Mouse (Mus musculus): Measurements from ENCODE around the gene Stambpl1. TPM values are rescaled to one million over a fixed set of nuclear protein-coding genes. Genes with fewer than 3 reads are reported as not detected.

Stambpl1 gene
- polyA plus RNA-seq, 1 experiment from 2014 or later: 3.6 TPM

- 89% methylated on average over 8 of the region's 8 CpGs for WGBS
- Histone ChIP-seq H3K27me3 (ENCODE audit: control insufficient read depth, insufficient read depth, low read length) (no peaks in the 10 kb centered on the region), H3K27ac (ENCODE audit: low read depth, low read length) (no peak overlapping the region), H3K4me2 (replicated peaks; ENCODE audit: low read depth, low read length) (no peak overlapping the region), H3K9me3 (ENCODE audit: control insufficient read depth, low read length) (no peaks in the 10 kb centered on the region), H3K36me3 (ENCODE audit: control insufficient read depth, insufficient read depth, low read length) (no peaks in the 10 kb centered on the region), H3K4me1 (replicated peaks; ENCODE audit: control insufficient read depth, insufficient read depth, low read length) (no peaks in the 10 kb centered on the region), H3K4me3 (ENCODE audit: low read depth, low read length) (no peak overlapping the region), H3K9ac (ENCODE audit: low read depth, low read length) (no peak overlapping the region)
- DNase-seq (ENCODE audit: low spot score) (no peak), ATAC-seq (ENCODE audit: low FRiP score) (no peak)
Measured at GRCm38 (mm10) chr19:34206760-34207440, 14.9 kb downstream of the Stambpl1 start.

DNA sequence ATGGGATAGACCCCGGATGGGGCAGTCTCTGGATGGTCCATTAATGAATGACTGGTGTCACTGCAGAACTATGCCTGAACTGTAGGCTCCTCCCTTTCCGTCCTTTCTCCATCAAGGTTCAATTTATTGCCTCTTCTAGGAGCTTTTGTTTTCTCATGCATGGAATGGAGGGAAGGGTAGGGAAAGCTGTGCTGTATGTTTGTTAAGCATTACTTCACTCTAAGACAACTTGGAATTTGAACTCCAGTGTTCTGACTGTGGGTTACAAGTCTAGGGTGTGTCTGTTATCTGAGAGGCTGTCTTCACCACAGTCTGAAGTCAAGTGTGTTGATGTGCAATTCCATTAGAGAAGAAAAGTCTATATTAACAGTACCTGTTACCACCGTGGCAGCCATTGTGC is 17.0 kb downstream of the Stambpl1 start:
- DNase-seq (ENCODE audit: low spot score) (no peak), ATAC-seq (ENCODE audit: low FRiP score) (no peak)
- H3K4me2 ChIP-seq (replicated peaks; ENCODE audit: low read depth, low read length): no peak overlapping the region
- no peaks in the 10 kb centered on the region for H3K4me1 ChIP-seq (replicated peaks; ENCODE audit: control insufficient read depth, insufficient read depth, low read length)
- 88% methylated on average over 3 of the region's 3 CpGs for WGBS
- H3K27me3 ChIP-seq (ENCODE audit: control insufficient read depth, insufficient read depth, low read length): no peaks in the 10 kb centered on the region
- no peak overlapping the region for H3K4me3 ChIP-seq (ENCODE audit: low read depth, low read length)
- H3K36me3 ChIP-seq (ENCODE audit: control insufficient read depth, insufficient read depth, low read length): no peaks in the 10 kb centered on the region
- no peak overlapping the region for H3K27ac ChIP-seq (ENCODE audit: low read depth, low read length)
- no peaks in the 10 kb centered on the region for H3K9me3 ChIP-seq (ENCODE audit: control insufficient read depth, low read length)
- H3K9ac ChIP-seq (ENCODE audit: low read depth, low read length): no peak overlapping the region

- WGBS: 77% methylated on average over 8 of the region's 8 CpGs
- Histone ChIP-seq H3K4me2 (replicated peaks; ENCODE audit: low read depth, low read length) (no peak overlapping the region), H3K4me3 (ENCODE audit: low read depth, low read length) (no peak overlapping the region), H3K4me1 (replicated peaks; ENCODE audit: control insufficient read depth, insufficient read depth, low read length) (no peaks in the 10 kb centered on the region), H3K36me3 (ENCODE audit: control insufficient read depth, insufficient read depth, low read length) (no peaks in the 10 kb centered on the region), H3K27ac (ENCODE audit: low read depth, low read length) (no peak overlapping the region), H3K9ac (ENCODE audit: low read depth, low read length) (no peak overlapping the region), H3K9me3 (ENCODE audit: control insufficient read depth, low read length) (no peaks in the 10 kb centered on the region), H3K27me3 (ENCODE audit: control insufficient read depth, insufficient read depth, low read length) (no peaks in the 10 kb centered on the region)
- DNase-seq (ENCODE audit: low spot score) (no peak), ATAC-seq (ENCODE audit: low FRiP score) (no peak)
Measured at GRCm38 (mm10) chr19:34209930-34210581, 18.0 kb downstream of the Stambpl1 start.

- H3K4me1 ChIP-seq (replicated peaks; ENCODE audit: control insufficient read depth, insufficient read depth, low read length): no peaks in the 10 kb centered on the region
- ATAC-seq (ENCODE audit: low FRiP score) (no peak), DNase-seq (ENCODE audit: low spot score) (no peak)
- H3K27me3 ChIP-seq (ENCODE audit: control insufficient read depth, insufficient read depth, low read length): no peaks in the 10 kb centered on the region
- H3K9me3 ChIP-seq (ENCODE audit: control insufficient read depth, low read length): no peaks in the 10 kb centered on the region
- no peaks in the 10 kb centered on the region for H3K36me3 ChIP-seq (ENCODE audit: control insufficient read depth, insufficient read depth, low read length)
- H3K4me3 ChIP-seq (ENCODE audit: low read depth, low read length): no peak overlapping the region
- H3K27ac ChIP-seq (ENCODE audit: low read depth, low read length): no peak overlapping the region
- H3K4me2 ChIP-seq (replicated peaks; ENCODE audit: low read depth, low read length): no peak overlapping the region
- 63% methylated on average over 2 of the region's 2 CpGs for WGBS
- no peak overlapping the region for H3K9ac ChIP-seq (ENCODE audit: low read depth, low read length)
Measured at GRCm38 (mm10) chr19:34210841-34211240, 18.8 kb downstream of the Stambpl1 start.

DNA sequence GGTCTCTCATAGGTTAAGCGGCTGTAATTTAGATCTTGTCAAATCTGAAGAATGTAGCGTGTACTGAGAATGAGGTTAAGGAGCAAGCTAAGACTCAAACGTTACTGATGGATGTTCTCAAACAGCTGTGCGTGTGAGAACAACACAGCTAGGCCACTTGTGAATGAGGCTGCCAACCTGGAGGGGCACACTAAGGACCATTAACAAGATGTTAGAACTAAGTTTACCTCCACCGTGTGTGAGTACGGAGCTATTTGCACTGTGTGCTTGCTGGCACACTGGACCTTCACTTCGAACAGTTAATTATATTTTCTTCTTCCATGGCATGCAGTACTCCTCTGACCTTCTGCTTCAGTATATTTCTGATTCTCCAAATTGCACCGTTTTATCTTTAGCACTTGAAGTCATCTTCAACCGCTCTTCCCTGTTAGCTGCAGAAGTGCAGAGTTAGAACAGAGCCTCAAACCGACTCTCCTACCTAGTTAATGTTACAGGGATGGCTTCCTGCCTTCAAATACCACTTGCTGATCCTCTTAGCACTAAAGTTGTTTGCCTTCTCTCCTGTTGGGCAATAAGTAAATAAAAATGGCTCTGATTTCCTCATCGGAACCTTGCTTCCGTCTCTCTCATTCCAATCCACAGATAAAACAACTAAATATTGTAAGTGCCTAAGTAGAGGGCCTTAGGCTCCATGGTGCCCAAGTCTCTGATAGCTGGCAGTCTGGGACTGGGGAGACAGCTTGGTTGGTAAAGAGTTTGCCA is 20.6 kb downstream of the Stambpl1 start:
- ATAC-seq (ENCODE audit: low FRiP score) (no peak), DNase-seq (ENCODE audit: low spot score) (no peak)
- H3K4me1 ChIP-seq (replicated peaks; ENCODE audit: control insufficient read depth, insufficient read depth, low read length): no peaks in the 10 kb centered on the region
- H3K27ac ChIP-seq (ENCODE audit: low read depth, low read length): no peak overlapping the region
- no peaks in the 10 kb centered on the region for H3K36me3 ChIP-seq (ENCODE audit: control insufficient read depth, insufficient read depth, low read length)
- no peaks in the 10 kb centered on the region for H3K27me3 ChIP-seq (ENCODE audit: control insufficient read depth, insufficient read depth, low read length)
- H3K9me3 ChIP-seq (ENCODE audit: control insufficient read depth, low read length): no peaks in the 10 kb centered on the region
- no peak overlapping the region for H3K4me3 ChIP-seq (ENCODE audit: low read depth, low read length)
- H3K4me2 ChIP-seq (replicated peaks; ENCODE audit: low read depth, low read length): no peak overlapping the region
- 90% methylated on average over 12 of the region's 12 CpGs for WGBS
- no peak overlapping the region for H3K9ac ChIP-seq (ENCODE audit: low read depth, low read length)

DNA sequence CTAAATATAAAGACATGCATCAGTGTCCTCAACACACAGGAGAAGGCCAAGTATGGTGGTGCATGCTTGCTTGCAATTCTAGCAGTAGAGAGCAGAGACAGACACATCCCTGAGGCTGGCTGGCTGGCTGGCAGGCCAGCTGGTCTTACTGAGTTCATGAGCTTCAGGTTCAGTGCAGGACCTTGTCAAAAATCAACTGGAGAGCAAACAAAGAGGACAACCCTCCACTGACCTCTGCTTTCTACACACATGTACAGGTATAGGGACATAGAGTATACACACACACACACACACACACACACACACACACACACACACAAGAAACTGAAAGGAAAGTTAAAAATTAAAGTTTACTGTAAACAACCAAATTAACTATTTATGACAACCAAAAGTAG is 21.2 kb downstream of the Stambpl1 start:
- DNase-seq (ENCODE audit: low spot score): no peak
- H3K4me2 ChIP-seq (replicated peaks; ENCODE audit: low read depth, low read length): no peak overlapping the region
- H3K4me1 ChIP-seq (replicated peaks; ENCODE audit: control insufficient read depth, insufficient read depth, low read length): no peaks in the 10 kb centered on the region
- ATAC-seq (ENCODE audit: low FRiP score): no peak
- H3K27ac ChIP-seq (ENCODE audit: low read depth, low read length): no peak overlapping the region
- no peak overlapping the region for H3K9ac ChIP-seq (ENCODE audit: low read depth, low read length)
- H3K9me3 ChIP-seq (ENCODE audit: control insufficient read depth, low read length): no peaks in the 10 kb centered on the region
- H3K27me3 ChIP-seq (ENCODE audit: control insufficient read depth, insufficient read depth, low read length): no peaks in the 10 kb centered on the region
- no peak overlapping the region for H3K4me3 ChIP-seq (ENCODE audit: low read depth, low read length)
- H3K36me3 ChIP-seq (ENCODE audit: control insufficient read depth, insufficient read depth, low read length): no peaks in the 10 kb centered on the region

GRCm38 (mm10) chr19:34214136-34214535 is 22.1 kb downstream of the Stambpl1 start:
- Histone ChIP-seq H3K9ac (ENCODE audit: low read depth, low read length) (no peak overlapping the region), H3K27ac (ENCODE audit: low read depth, low read length) (no peak overlapping the region), H3K4me1 (replicated peaks; ENCODE audit: control insufficient read depth, insufficient read depth, low read length) (no peaks in the 10 kb centered on the region), H3K4me3 (ENCODE audit: low read depth, low read length) (no peak overlapping the region), H3K27me3 (ENCODE audit: control insufficient read depth, insufficient read depth, low read length) (no peaks in the 10 kb centered on the region), H3K9me3 (ENCODE audit: control insufficient read depth, low read length) (no peaks in the 10 kb centered on the region), H3K36me3 (ENCODE audit: control insufficient read depth, insufficient read depth, low read length) (no peaks in the 10 kb centered on the region), H3K4me2 (replicated peaks; ENCODE audit: low read depth, low read length) (no peak overlapping the region)
- DNase-seq (ENCODE audit: low spot score) (no peak), ATAC-seq (ENCODE audit: low FRiP score) (no peak)
- WGBS: 71% methylated on average over 4 of the region's 4 CpGs

- H3K36me3 ChIP-seq (ENCODE audit: control insufficient read depth, insufficient read depth, low read length): no peaks in the 10 kb centered on the region
- 78% methylated on average over 5 of the region's 5 CpGs for WGBS
- no peaks in the 10 kb centered on the region for H3K9me3 ChIP-seq (ENCODE audit: control insufficient read depth, low read length)
- H3K27ac ChIP-seq (ENCODE audit: low read depth, low read length): no peak overlapping the region
- no peaks in the 10 kb centered on the region for H3K4me1 ChIP-seq (replicated peaks; ENCODE audit: control insufficient read depth, insufficient read depth, low read length)
- H3K9ac ChIP-seq (ENCODE audit: low read depth, low read length): no peak overlapping the region
- no peaks in the 10 kb centered on the region for H3K27me3 ChIP-seq (ENCODE audit: control insufficient read depth, insufficient read depth, low read length)
- no peak for ATAC-seq (ENCODE audit: low FRiP score)
- no peak overlapping the region for H3K4me2 ChIP-seq (replicated peaks; ENCODE audit: low read depth, low read length)
- no peak for DNase-seq (ENCODE audit: low spot score)
- no peak overlapping the region for H3K4me3 ChIP-seq (ENCODE audit: low read depth, low read length)
Measured at GRCm38 (mm10) chr19:34216956-34217355, 24.9 kb downstream of the Stambpl1 start.
